Mouse (Mus musculus) bone marrow macrophage, adult 2 months (primary cell): ENCODE measurements around the gene Cpm.

ENCODE experiments used
- CTCF ChIP-seq: IDR thresholded peaks from 2 replicates; pipeline ENCODE4 v1.5.1; 2012; ENCODE audit warnings: low read depth, mild to moderate bottlenecking, low read length, moderate library complexity
- POLR2A ChIP-seq: IDR thresholded peaks from 2 replicates; pipeline ENCODE4 v1.6.1; 2012; ENCODE audit warnings: mild to moderate bottlenecking, low read depth, low read length, borderline replicate concordance

DNA sequence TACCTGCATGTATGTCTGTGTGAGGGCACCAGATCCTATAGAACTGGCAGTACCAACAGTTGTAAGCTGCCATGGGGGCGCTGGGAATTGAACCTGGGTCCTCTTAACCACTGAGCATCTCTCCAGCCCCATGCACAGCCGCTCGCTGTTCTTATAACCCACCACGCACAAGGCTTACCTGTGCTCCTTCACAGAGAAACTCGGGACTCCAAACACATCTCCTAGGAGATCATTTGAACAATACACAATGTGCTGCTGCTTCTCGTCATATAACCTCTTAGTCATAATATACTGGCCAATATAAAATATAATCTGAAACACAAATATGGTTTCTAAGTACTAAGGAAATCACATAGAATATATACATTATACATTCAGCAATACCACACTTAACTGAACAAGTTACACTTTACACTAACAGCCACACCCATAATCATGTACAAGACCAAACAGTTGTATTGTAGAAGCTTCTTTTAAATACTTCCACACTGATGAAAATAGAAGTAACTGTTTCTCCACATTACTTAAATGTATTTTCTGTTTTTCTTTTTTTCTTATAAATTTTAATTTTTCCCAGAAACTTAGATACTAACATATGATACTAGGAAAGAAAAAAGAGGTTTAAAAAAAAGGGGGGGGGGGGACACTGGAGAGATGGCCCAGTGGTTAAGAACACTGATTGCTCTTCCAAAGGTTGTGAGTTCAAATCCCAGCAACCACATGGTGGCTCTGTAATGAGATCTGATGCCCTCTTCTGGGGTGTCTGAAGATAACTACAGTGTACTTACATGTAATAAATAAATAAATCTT lies 72.9 kb downstream of the Cpm start:
- TF ChIP-seq POLR2A, result no peak
- no peak for TF ChIP-seq CTCF
